Mouse (Mus musculus) heart, embryonic 14.5 days (tissue): ENCODE measurements around the gene Naa15. TPM values are rescaled to one million over a fixed set of nuclear protein-coding genes. Genes with fewer than 3 reads are reported as not detected.
"Not testable (repeated sequence)": the region's sequence is repeated elsewhere in the genome, so short reads cannot be mapped to it uniquely, and the experiment has no call there.

ENCODE experiments used
- ATAC-seq: fragments of 200-750 bp; cut with Nextera tagmentation; 2 replicates; pipeline ENCODE4 v1.8.0; 2017; ENCODE audit warnings: low read depth, moderate TSS enrichment; ENCODE audit not compliant: insufficient number of reproducible peaks, insufficient read depth, low FRiP score
- H3K27ac ChIP-seq, 2 experiments: fragments of 200-500 bp in 1 of 2; fragments of 300-500 bp in 1 of 2; sonication (generic) in 1 of 2; replicated peaks in 1 of 2; 2 replicates each; pipeline ENCODE4 v1.5.1; 2012 to 2014; ENCODE audit warnings: low read depth in 2 of 2, low read length in 2 of 2, control low read depth in 1 of 2, mild to moderate bottlenecking in 1 of 2, mixed read lengths in 1 of 2; ENCODE audit not compliant: control insufficient read depth in 1 of 2, insufficient read depth in 1 of 2
- H3K27me3 ChIP-seq: fragments of 300-500 bp; sonication (generic); 2 replicates; pipeline ENCODE4 v1.6.1; 2014; ENCODE audit warnings: mild to moderate bottlenecking, low read length, control low read depth; ENCODE audit not compliant: control insufficient read depth, insufficient read depth
- H3K36me3 ChIP-seq: fragments of 300-500 bp; sonication (generic); 2 replicates; pipeline ENCODE4 v1.6.1; 2014; ENCODE audit warnings: mild to moderate bottlenecking, control low read depth, low read length, mixed read lengths; ENCODE audit not compliant: control insufficient read depth, insufficient read depth
- H3K4me1 ChIP-seq, 2 experiments: fragments of 200-500 bp in 1 of 2; fragments of 300-500 bp in 1 of 2; sonication (generic) in 1 of 2; 2 replicates each; pipeline ENCODE4 v1.6.1; 2012 to 2014; ENCODE audit warnings: low read length in 2 of 2, control low read depth in 1 of 2, mixed read lengths in 1 of 2; ENCODE audit not compliant: control insufficient read depth in 2 of 2, insufficient read depth in 2 of 2
- H3K4me2 ChIP-seq: fragments of 300-500 bp; sonication (generic); 2 replicates; pipeline ENCODE4 v1.6.1; 2014; ENCODE audit warnings: mild to moderate bottlenecking, low read length
- H3K4me3 ChIP-seq, 2 experiments: fragments of 200-500 bp in 1 of 2; fragments of 300-500 bp in 1 of 2; sonication (generic) in 1 of 2; 2 replicates each; pipeline ENCODE4 v1.5.1; 2012 to 2014; ENCODE audit warnings: low read length in 2 of 2, mild to moderate bottlenecking in 2 of 2, control low read depth in 1 of 2, low read depth in 1 of 2, moderate library complexity in 1 of 2; ENCODE audit not compliant: control insufficient read depth in 1 of 2, insufficient read depth in 1 of 2
- H3K9ac ChIP-seq: fragments of 300-500 bp; sonication (generic); 2 replicates; pipeline ENCODE4 v1.6.1; 2014; ENCODE audit warnings: mild to moderate bottlenecking, low read length
- H3K9me3 ChIP-seq: fragments of 300-500 bp; sonication (generic); 2 replicates; pipeline ENCODE4 v1.6.1; 2016; ENCODE audit warnings: low read length, control low read depth; ENCODE audit not compliant: control insufficient read depth
- WGBS: fragments of 180-500 bp; shearing (Covaris S2); extraction: QIAGEN DNeasy Blood & Tissue Kit; methylation state at CpG from one replicate; pipeline ENCODE4 v1.1.7; 2014; 5-methylcytosine and 5-hydroxymethylcytosine counted together
- polyA plus RNA-seq: library from polyadenylated mRNA; unstranded; fragments of >200 nt; fragmentation: Nextera tagmentation; extraction: Ambion mirVana; gene quantifications from 2 replicates; pipeline ENCODE4 v1.2.1, GENCODE M21; 2014

The Naa15 gene
- polyA plus RNA-seq, 1 experiment from 2014 or later: 28.9 TPM

DNA sequence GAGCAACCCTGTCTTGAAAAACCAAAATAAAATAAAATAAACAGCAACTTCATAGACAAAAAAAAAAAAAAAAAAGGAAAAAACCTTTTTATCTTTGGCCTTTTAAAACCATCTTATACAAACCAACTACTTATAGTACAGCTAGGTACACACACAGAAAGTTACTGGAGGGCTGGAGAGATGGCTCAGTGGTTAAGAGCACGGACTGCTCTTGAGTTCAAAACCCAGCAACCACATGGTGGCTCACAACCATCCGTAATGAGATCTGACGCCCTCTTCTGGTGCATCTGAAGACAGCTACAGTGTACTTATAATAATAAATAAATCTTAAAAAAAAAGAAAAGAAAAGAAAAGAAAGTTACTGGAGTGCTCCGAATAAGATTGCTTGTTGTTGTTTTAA lies 12.9 kb upstream of the Naa15 start:
- 61% methylated on average over 4 of the region's 4 CpGs for WGBS
- not testable (repeated sequence) for H3K9me3 ChIP-seq, H3K9ac ChIP-seq, H3K4me3 ChIP-seq, H3K4me2 ChIP-seq, H3K27me3 ChIP-seq, ATAC-seq, H3K27ac ChIP-seq
- Histone ChIP-seq H3K4me1 (peaks cover 3 to 12% of the 10 kb centered on the region in 2 experiments; a peak in 3 of 4 replicates), H3K36me3 (peaks cover 45% of the 10 kb centered on the region)

- H3K27me3 ChIP-seq: no peaks in the 10 kb centered on the region
- no peak overlapping the region for H3K4me2 ChIP-seq
- no peak for ATAC-seq
- WGBS: 87% methylated on average over 12 of the region's 12 CpGs
- no peak overlapping the region for H3K27ac ChIP-seq
- peaks cover 47% of the 10 kb centered on the region for H3K36me3 ChIP-seq
- H3K4me3 ChIP-seq: no peak overlapping the region
- no peak overlapping the region for H3K9ac ChIP-seq
- peaks cover 3 to 16% of the 10 kb centered on the region in 2 experiments; a peak in 3 of 4 replicates for H3K4me1 ChIP-seq
- H3K9me3 ChIP-seq: no peaks in the 10 kb centered on the region
These were observed 12.3 kb upstream of the Naa15 start for GRCm38 (mm10) chr3:51402628-51403027.

DNA sequence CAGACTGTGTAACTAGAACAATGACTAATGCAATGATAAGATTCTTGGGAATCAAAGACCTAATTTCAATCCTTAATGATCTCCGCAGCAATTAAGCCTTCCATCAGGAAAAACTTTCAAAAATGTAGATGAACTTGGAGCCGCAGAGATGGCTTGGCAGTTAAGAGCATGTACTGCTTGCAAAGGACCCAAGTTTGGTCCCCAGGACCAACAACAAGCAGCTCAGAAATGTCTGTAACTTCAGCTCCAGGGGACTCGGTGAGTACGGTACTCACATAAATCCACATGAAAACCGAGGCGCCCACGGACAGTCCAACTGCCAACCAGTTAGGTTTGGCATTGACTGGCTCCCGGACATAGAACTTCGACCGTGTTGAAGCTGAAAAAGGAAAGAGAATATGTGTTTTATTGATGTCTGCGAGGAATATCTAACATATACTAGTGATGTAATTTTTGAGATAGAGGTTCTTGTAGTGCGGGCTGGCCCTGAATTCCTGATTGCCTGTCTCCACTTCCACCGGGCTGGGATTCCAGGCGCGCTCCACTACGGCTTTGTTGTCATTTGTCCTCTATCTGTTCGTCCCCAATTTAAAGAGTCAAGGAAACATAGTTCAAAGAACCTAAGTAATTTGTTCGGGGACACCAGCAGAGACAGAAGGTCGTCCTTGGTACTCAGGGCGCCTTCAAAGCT lies 6.9 kb upstream of the Naa15 start:
- peaks cover 2 to 14% of the 10 kb centered on the region in 2 experiments; a peak in 3 of 4 replicates for H3K4me1 ChIP-seq
- H3K9ac ChIP-seq: peak overlapping the region; percentile 88
- H3K4me3 ChIP-seq: peak overlapping the region; percentile 62 to 72
- WGBS: 20% methylated on average over 20 of the region's 20 CpGs
- H3K4me2 ChIP-seq: peak overlapping the region; percentile 74
- no peaks in the 10 kb centered on the region for H3K9me3 ChIP-seq
- no peak for ATAC-seq
- peaks cover 41% of the 10 kb centered on the region for H3K36me3 ChIP-seq
- H3K27ac ChIP-seq: peak overlapping the region; percentile 95 to 97
- no peaks in the 10 kb centered on the region for H3K27me3 ChIP-seq

- Histone ChIP-seq H3K36me3 (peaks cover 34% of the 10 kb centered on the region), H3K27me3 (no peaks in the 10 kb centered on the region), H3K27ac (peak within 1 kb of the TSS; percentile 95 to 97), H3K9me3 (no peaks in the 10 kb centered on the region), H3K4me3 (peak within 1 kb of the TSS; percentile 62 to 72), H3K4me2 (peak within 1 kb of the TSS; percentile 74), H3K9ac (peak within 1 kb of the TSS; percentile 88), H3K4me1 (peaks cover 2 to 14% of the 10 kb centered on the region in 2 experiments; a peak in 3 of 4 replicates)
- WGBS: 2% methylated on average over 40 of the region's 40 CpGs
- peak; percentile 87 for ATAC-seq
These were observed 6.3 kb upstream of the Naa15 start, which contains the start of gene Ndufc1 for GRCm38 (mm10) chr3:51408561-51409183. Gene Ndufc1, minus strand, starts transcription at chr3:51408988.

DNA sequence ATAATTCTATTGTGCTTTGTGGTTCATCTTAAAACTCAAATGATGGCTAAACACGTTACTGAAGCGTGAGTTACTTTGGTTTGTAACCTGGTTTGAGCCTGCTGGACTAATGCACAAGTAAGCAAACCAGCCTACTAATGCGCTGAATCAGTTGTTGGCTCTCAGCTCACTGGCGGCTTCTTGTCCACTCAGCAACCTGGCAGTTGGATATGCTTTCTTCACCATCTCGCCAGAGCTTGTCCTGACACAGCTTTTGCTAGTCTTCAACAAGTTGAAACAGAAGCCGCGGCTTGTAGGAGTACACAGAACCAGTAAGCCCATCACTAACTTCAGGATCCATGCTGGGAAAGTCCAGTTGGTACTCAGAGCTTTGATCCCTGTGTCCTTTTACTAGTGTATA lies 2.5 kb upstream of the Naa15 start:
- no peaks in the 10 kb centered on the region for H3K9me3 ChIP-seq
- no peak for ATAC-seq
- H3K4me3 ChIP-seq: no peak overlapping the region
- H3K27me3 ChIP-seq: no peaks in the 10 kb centered on the region
- H3K4me2 ChIP-seq: no peak overlapping the region
- no peaks in the 10 kb centered on the region for H3K36me3 ChIP-seq
- H3K9ac ChIP-seq: no peak overlapping the region
- H3K27ac ChIP-seq: no peak overlapping the region
- 88% methylated on average over 7 of the region's 7 CpGs for WGBS
- H3K4me1 ChIP-seq: peaks cover 2 to 13% of the 10 kb centered on the region in 2 experiments; a peak in 2 of 4 replicates

DNA sequence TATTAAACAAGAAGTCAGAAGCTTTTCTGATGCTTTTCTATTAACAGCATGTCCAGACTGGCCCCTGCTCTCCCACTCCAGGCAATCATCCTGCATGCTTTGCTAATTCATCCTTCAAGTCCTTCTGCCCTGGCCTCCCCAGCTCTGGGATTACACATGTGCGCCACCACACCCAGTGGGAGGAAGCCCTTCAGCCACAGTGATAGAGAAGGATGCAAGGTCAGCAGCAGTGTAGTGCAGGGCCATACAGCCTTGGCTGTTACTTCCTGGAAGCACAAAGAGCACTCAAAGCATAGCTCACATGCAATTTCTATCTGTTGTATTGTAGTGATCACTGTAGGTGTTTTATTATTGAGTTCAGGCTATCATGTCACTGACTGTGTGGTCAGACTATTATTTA lies 1.7 kb upstream of the Naa15 start:
- Histone ChIP-seq H3K9ac (no peak overlapping the region), H3K9me3 (no peaks in the 10 kb centered on the region), H3K4me1 (peaks cover 2 to 13% of the 10 kb centered on the region in 2 experiments; a peak in 2 of 4 replicates), H3K27ac (no peak overlapping the region), H3K4me3 (no peak overlapping the region), H3K27me3 (no peaks in the 10 kb centered on the region), H3K4me2 (no peak overlapping the region), H3K36me3 (no peaks in the 10 kb centered on the region)
- WGBS: 75% methylated on average over 1 of the region's 1 CpGs
- ATAC-seq: no peak

DNA sequence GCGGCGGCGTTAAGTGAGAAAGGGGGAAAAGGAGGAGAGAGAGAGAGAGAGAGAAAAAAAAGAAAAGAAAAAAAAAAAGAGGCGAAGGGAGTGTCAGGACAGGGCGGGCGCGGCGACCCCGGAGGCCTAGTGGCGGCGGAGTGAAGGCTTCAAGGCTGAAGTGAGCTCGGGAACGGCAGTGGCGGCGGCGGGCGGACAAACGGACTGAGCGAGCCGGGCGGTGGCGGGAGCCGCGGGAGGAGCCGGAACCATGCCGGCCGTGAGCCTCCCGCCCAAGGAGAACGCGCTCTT lies 1.1 kb downstream of the Naa15 start:
- 0% methylated on average over 21 of the region's 30 CpGs for WGBS
- Histone ChIP-seq H3K4me2 (peak overlapping the region; percentile 75), H3K4me1 (peaks cover 0 to 16% of the 10 kb centered on the region in 2 experiments; a peak in 2 of 4 replicates), H3K9ac (peak overlapping the region; percentile 98), H3K36me3 (no peaks in the 10 kb centered on the region), H3K9me3 (no peaks in the 10 kb centered on the region), H3K27me3 (no peaks in the 10 kb centered on the region), H3K4me3 (peak overlapping the region; percentile 93 to 99), H3K27ac (peak overlapping the region; percentile 87 to 95)
- peak; percentile 41; the same call in 1 of the 2 replicates for ATAC-seq
